Mouse (Mus musculus) heart, embryonic 16.5 days (tissue): ENCODE data around the gene Hes1. TPM values are rescaled to one million over a fixed set of nuclear protein-coding genes. Genes with fewer than 3 reads are reported as not detected.
"Not testable (repeated sequence)": the region's sequence is repeated elsewhere in the genome, so short reads cannot be mapped to it uniquely, and the experiment has no call there.

Experiments used
- ATAC-seq: fragments of 200-750 bp; cut with Nextera tagmentation; replicated peaks from 2 replicates; pipeline ENCODE4 v1.8.0; 2017; ENCODE audit warnings: moderate number of reproducible peaks; ENCODE audit not compliant: insufficient read depth, low FRiP score; ENCODE audit errors: extremely low read depth
- H3K27ac ChIP-seq: fragments of 300-500 bp; sonication (generic); 2 replicates; pipeline ENCODE4 v1.5.1; 2014; ENCODE audit warnings: mild to moderate bottlenecking, low read length, control low read depth, moderate library complexity
- H3K27me3 ChIP-seq: fragments of 300-500 bp; sonication (generic); 2 replicates; pipeline ENCODE4 v1.6.1; 2014; ENCODE audit warnings: low read length, mixed read lengths; ENCODE audit not compliant: control insufficient read depth, insufficient read depth
- H3K36me3 ChIP-seq: fragments of 300-500 bp; sonication (generic); 2 replicates; pipeline ENCODE4 v1.6.1; 2014; ENCODE audit not compliant: control insufficient read depth, insufficient read depth
- H3K4me1 ChIP-seq: fragments of 300-500 bp; sonication (generic); 2 replicates; pipeline ENCODE4 v1.6.1; 2014; ENCODE audit warnings: low read length, mixed read lengths; ENCODE audit not compliant: control insufficient read depth, insufficient read depth
- H3K4me2 ChIP-seq: fragments of 300-500 bp; sonication (generic); 2 replicates; pipeline ENCODE4 v1.6.1; 2014; ENCODE audit warnings: low read depth, mild to moderate bottlenecking, control low read depth, low read length
- H3K4me3 ChIP-seq: fragments of 300-500 bp; sonication (generic); 2 replicates; pipeline ENCODE4 v1.5.1; 2014; ENCODE audit warnings: mild to moderate bottlenecking, control low read depth, low read length
- H3K9ac ChIP-seq: fragments of 300-500 bp; sonication (generic); 2 replicates; pipeline ENCODE4 v1.6.1; 2014; ENCODE audit warnings: low read length, control low read depth
- H3K9me3 ChIP-seq: fragments of 300-500 bp; sonication (generic); replicated peaks from 2 replicates; pipeline ENCODE4 v1.6.1; 2016; ENCODE audit warnings: low read length; ENCODE audit not compliant: control insufficient read depth
- WGBS: fragments of 180-500 bp; shearing (Covaris S2); extraction: QIAGEN DNeasy Blood & Tissue Kit; methylation state at CpG from one replicate; pipeline ENCODE4 v1.1.7; 2014; 5-methylcytosine and 5-hydroxymethylcytosine counted together
- polyA plus RNA-seq: library from polyadenylated mRNA; unstranded; fragments of >200 nt; fragmentation: Nextera tagmentation; extraction: Ambion mirVana; gene quantifications from 2 replicates; pipeline ENCODE4 v1.2.1, GENCODE M21; 2015

Hes1 gene
- polyA plus RNA-seq, 1 experiment from 2014 or later = 23.8 TPM

DNA sequence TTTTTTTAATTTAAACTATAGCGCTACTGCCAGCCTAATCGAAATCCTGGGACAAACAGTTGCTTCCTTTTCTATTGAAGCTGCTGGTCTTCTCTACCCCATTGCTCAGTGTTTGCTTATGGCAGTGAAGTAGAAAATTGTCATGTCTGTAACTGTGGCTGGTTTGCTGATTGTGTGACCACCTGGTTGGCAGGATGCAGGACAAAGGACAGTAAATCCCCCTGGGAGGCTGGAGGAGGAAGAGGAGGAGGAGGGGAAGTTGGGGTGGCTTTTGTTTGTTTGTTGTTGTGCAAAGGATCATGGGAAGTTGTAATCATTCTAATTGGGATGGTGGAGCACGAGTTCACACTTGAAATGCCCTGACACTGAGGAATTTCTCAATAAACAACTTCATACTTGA is 38.8 kb downstream of the Hes1 start:
- Histone ChIP-seq H3K27ac (no peak overlapping the region), H3K4me2 (no peak overlapping the region), H3K9ac (no peak overlapping the region), H3K36me3 (no peaks in the 10 kb centered on the region), H3K27me3 (no peaks in the 10 kb centered on the region), H3K4me3 (no peak overlapping the region), H3K9me3 (no peaks in the 10 kb centered on the region), H3K4me1 (no peaks in the 10 kb centered on the region; the same call in 1 of the 2 replicates)
- 32% methylated on average over 3 of the region's 3 CpGs for WGBS
- ATAC-seq = no peak; the same call in 1 of the 2 replicates

DNA sequence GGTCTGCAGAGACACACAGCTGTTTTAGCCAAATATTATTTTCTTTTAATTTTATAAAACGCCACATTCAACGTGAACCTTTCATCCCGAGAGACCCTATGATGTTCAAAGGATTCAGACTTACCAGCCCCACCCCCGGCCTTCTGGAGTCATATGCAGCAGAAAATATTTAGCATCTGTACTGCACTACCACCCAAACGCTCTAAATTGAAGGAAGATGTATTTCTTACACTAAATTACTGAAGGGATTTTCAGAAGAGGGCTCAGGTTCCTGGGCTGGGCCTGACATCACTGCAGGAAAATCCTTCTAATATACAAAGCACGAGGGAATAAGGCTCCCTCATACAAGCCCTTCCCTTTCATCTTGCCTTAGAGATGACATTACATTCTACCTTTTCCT is 39.3 kb downstream of the Hes1 start:
- no peaks in the 10 kb centered on the region for H3K27me3 ChIP-seq
- 69% methylated on average over 6 of the region's 6 CpGs for WGBS
- H3K4me3 ChIP-seq = no peak overlapping the region
- no peak overlapping the region for H3K27ac ChIP-seq
- no peak overlapping the region for H3K9ac ChIP-seq
- ATAC-seq = no peak
- H3K36me3 ChIP-seq = no peaks in the 10 kb centered on the region
- H3K9me3 ChIP-seq = no peaks in the 10 kb centered on the region
- H3K4me1 ChIP-seq = no peaks in the 10 kb centered on the region; the same call in 1 of the 2 replicates
- no peak overlapping the region for H3K4me2 ChIP-seq

DNA sequence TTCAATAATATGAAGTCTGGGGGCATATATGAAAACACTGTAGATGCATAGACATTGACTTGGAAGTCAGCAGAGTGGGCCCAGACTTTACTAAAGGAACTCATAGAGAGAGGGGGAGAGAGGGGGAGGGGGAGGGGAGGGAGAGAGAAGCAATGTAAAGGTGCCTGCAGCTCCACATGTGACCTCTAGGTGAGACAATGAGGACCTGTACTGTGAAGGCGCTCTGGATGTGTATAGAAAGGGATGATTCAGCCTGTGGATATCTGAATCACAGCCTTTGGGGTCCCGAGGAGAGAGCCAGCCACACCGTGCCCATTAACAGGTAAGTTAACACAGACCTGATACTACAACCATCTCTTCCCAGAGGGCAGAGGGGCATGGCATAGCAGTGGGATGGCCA is 40.2 kb downstream of the Hes1 start:
- Histone ChIP-seq H3K36me3 (no peaks in the 10 kb centered on the region), H3K27ac (no peak overlapping the region), H3K4me2 (no peak overlapping the region), H3K9me3 (no peaks in the 10 kb centered on the region), H3K9ac (no peak overlapping the region), H3K4me1 (no peaks in the 10 kb centered on the region; the same call in 1 of the 2 replicates), H3K27me3 (no peaks in the 10 kb centered on the region), H3K4me3 (no peak overlapping the region)
- no peak for ATAC-seq
- WGBS = 86% methylated on average over 3 of the region's 3 CpGs

DNA sequence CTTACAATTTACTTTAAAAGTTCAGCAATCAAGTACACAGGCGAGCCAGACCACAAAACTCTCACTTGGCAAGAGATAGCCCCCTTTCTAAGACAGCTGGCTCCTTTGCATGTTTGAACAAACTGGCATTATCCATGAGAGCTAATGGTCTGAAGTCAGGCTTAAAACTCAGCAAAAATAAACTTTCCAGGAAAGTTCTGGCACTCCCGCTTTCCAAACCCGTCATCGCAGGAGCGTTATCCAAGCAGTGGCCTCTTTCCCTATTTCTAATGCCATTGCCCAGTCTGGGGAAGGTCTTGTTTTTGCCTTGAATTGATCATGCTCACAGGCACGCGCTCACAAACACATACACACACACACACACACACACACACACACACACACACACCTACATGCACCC is 41.3 kb downstream of the Hes1 start:
- 83% methylated on average over 7 of the region's 7 CpGs for WGBS
- ATAC-seq = no peak
- H3K27me3 ChIP-seq = no peaks in the 10 kb centered on the region

DNA sequence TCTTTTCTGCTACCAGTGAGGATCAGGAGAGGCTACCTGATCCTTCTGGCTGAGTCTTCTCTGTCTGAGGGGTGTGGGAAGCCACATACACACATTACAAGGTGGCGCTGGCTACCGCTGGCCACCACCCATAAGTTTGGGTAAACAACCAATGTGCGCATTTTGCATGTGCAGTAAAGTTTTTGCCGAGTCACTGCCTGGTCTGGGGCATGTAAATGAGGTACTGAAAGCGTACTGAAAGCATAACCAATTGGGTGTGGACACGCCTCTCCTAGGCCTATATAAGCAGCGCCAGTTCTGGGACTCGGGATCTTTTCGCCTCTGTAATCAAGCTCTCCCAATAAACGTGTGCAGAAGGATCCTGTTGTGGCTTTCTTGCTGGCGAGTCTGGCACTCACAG is 44.0 kb downstream of the Hes1 start:
- not testable (repeated sequence) for H3K36me3 ChIP-seq, H3K27ac ChIP-seq, ATAC-seq, H3K9ac ChIP-seq, H3K4me3 ChIP-seq, H3K27me3 ChIP-seq, H3K4me1 ChIP-seq, H3K4me2 ChIP-seq
- 84% methylated on average over 11 of the region's 11 CpGs for WGBS
- H3K9me3 ChIP-seq = peaks cover 11% of the 10 kb centered on the region

More for the DNA sequence above, 41.3 kb downstream of the Hes1 start:
- H3K36me3 ChIP-seq = no peaks in the 10 kb centered on the region
- no peak overlapping the region for H3K27ac ChIP-seq
- no peaks in the 10 kb centered on the region; the same call in 1 of the 2 replicates for H3K4me1 ChIP-seq
- H3K4me2 ChIP-seq = no peak overlapping the region
- H3K4me3 ChIP-seq = no peak overlapping the region
- no peak overlapping the region for H3K9ac ChIP-seq
- peaks cover 8% of the 10 kb centered on the region for H3K9me3 ChIP-seq

DNA sequence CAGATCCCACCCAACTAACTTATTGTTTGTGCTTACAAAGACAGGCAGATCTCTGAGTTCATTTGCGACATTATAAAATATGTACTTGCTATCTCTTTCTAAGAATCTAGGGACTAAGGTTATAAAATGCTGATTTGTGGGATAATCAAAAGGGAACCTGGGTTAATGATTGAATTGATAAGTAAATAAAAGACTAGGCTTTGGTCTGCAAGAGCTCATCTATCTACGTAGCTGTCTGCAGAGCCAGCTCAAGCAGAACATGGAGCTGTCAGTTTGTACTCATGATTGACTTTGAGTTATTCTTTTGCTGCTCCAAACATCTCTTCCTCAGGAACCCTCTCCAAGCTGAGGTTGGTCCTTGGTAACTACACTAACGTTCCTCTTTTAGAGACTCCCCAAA is 46.3 kb downstream of the Hes1 start:
- peaks cover 11% of the 10 kb centered on the region for H3K9me3 ChIP-seq
- no peak overlapping the region for H3K4me3 ChIP-seq
- H3K9ac ChIP-seq = no peak overlapping the region
- no peak overlapping the region for H3K4me2 ChIP-seq
- 87% methylated on average over 3 of the region's 3 CpGs for WGBS
- no peaks in the 10 kb centered on the region for H3K36me3 ChIP-seq
- H3K27me3 ChIP-seq = no peaks in the 10 kb centered on the region
- no peaks in the 10 kb centered on the region for H3K4me1 ChIP-seq
- no peak overlapping the region for H3K27ac ChIP-seq
- no peak for ATAC-seq

DNA sequence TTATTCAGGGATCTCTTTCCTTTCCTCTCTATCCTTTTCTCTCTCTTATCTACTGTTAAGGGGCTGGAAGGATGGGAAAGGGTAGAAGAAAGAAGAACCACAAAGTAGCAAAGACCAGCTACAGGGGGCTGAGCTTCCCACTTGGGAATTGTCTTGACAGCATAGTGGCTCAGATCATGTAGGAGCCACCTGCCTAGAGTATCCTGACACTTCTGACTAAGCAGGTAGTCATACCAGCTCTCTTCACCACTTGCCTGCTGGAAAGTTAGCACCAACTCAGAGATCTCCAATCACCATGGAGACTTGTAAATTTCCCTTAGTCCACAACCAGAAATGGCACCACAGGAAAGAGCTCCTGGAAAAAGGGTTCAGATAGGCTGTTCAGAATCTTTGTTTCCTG is 46.9 kb downstream of the Hes1 start:
- Histone ChIP-seq H3K27ac (no peak overlapping the region), H3K27me3 (no peaks in the 10 kb centered on the region; the same call in 1 of the 2 replicates), H3K36me3 (no peaks in the 10 kb centered on the region), H3K4me1 (no peaks in the 10 kb centered on the region), H3K9ac (no peak overlapping the region), H3K4me2 (no peak overlapping the region), H3K9me3 (peaks cover 11% of the 10 kb centered on the region), H3K4me3 (no peak overlapping the region)
- no peak for ATAC-seq

DNA sequence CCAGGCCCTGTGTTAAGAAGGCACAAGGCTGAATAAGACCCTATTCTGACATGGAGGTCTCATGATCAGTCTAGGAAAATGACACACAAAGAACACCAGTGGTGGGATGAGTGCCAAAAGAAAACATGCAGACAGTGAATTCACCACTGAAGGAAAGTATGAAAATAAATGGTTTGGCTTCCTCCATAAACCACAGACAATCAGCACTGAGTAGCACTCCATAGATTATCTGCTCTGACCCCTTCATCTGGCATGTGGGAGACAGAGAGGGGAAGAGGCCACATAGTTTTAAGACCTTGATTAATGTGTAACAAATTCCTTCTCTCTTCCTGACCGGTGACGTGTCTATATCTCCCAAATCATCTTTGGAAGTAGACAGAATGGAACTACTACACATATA is 47.4 kb downstream of the Hes1 start:
- 58% methylated on average over 2 of the region's 2 CpGs for WGBS
- Histone ChIP-seq H3K27me3 (no peaks in the 10 kb centered on the region; the same call in 1 of the 2 replicates), H3K27ac (no peak overlapping the region), H3K4me2 (no peak overlapping the region), H3K9ac (no peak overlapping the region), H3K9me3 (peaks cover 11% of the 10 kb centered on the region), H3K4me3 (no peak overlapping the region), H3K36me3 (no peaks in the 10 kb centered on the region), H3K4me1 (no peaks in the 10 kb centered on the region)
- no peak for ATAC-seq

DNA sequence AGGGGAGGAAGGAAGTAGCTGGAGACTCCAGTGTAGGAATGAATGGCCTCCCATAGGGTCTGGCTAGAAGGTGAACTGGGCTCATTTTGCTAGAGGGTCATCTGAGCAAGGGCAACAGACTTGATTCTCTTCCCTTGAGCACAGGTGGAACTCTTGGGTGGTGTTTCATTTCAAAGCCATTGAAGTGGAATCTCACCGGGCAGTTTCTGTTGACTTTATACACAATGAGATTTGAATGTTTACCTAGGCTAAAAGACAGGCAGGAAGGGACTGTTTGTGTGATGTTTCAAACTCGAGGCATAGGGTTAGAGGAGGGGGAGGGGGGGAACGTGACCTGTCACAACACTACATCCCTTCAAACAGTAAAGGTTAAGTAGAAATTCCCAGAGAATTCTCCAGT is 49.0 kb downstream of the Hes1 start:
- Histone ChIP-seq H3K27me3 (no peaks in the 10 kb centered on the region; the same call in 1 of the 2 replicates), H3K4me2 (no peak overlapping the region), H3K4me1 (no peaks in the 10 kb centered on the region), H3K36me3 (no peaks in the 10 kb centered on the region), H3K9me3 (peaks cover 11% of the 10 kb centered on the region), H3K9ac (no peak overlapping the region), H3K4me3 (no peak overlapping the region), H3K27ac (no peak overlapping the region)
- ATAC-seq = no peak
- WGBS = 31% methylated on average over 3 of the region's 3 CpGs

DNA sequence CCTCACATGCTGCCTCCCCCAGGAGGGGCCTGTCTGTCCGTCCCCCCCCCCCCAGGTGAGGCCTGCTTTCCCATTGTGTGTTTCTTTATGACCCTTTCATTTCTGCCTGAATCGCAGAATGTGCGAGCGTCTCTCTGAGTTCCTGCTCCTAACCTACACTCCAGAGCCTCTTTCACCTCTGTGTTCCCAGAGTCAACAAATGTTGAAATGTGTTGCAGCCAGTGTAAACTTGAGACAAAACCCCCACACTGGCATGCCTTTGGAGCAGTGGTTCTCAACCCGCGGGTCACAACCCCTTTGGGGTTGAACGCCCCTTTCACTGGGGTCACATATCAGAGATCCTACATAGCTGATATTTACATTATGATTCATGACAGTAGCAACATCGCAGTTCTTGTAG is 49.6 kb downstream of the Hes1 start:
- Histone ChIP-seq H3K4me3 (no peak overlapping the region), H3K36me3 (no peaks in the 10 kb centered on the region), H3K4me1 (no peaks in the 10 kb centered on the region), H3K9ac (no peak overlapping the region), H3K27me3 (no peaks in the 10 kb centered on the region; the same call in 1 of the 2 replicates), H3K27ac (no peak overlapping the region), H3K9me3 (peaks cover 11% of the 10 kb centered on the region), H3K4me2 (no peak overlapping the region)
- no peak for ATAC-seq
- WGBS = 73% methylated on average over 8 of the region's 8 CpGs
